Mouse (Mus musculus): ENCODE measurements at regions not wholly inside any gene's neighbourhood (a gene's known extent, or its start where the extent isn't known, plus 50 kb on each side); places are given as distances from the start of the nearest gene placed in this dataset.

GRCm38 (mm10) chr1:150160314-150160713 lies 60.5 kb downstream of the Ptgs2 start:
- no peaks in the 10 kb centered on the region for H3K4me1 ChIP-seq (ENCODE audit: control insufficient read depth, insufficient read depth, low read length)
- TF ChIP-seq CTCF (IDR thresholded peaks at IDR 0.05; ENCODE audit: extremely low read depth, insufficient read depth, low read length) = no peak
- TF ChIP-seq POLR2A (IDR thresholded peaks at IDR 0.05; ENCODE audit: extremely low read depth, insufficient read depth, low read length) = no peak
- H3K4me3 ChIP-seq (ENCODE audit: insufficient read depth, low read length) = no peak overlapping the region
- H3K27ac ChIP-seq (ENCODE audit: insufficient read depth, low read length) = no peak overlapping the region

GRCm38 (mm10) chr1:150164890-150165596 lies 65.2 kb downstream of the Ptgs2 start:
- no peak for TF ChIP-seq CTCF (IDR thresholded peaks at IDR 0.05; ENCODE audit: extremely low read depth, insufficient read depth, low read length)
- no peak for TF ChIP-seq POLR2A (IDR thresholded peaks at IDR 0.05; ENCODE audit: extremely low read depth, insufficient read depth, low read length)
- Histone ChIP-seq H3K4me3 (ENCODE audit: insufficient read depth, low read length) (no peak overlapping the region; the same call in 1 of the 2 replicates), H3K4me1 (ENCODE audit: control insufficient read depth, insufficient read depth, low read length) (no peaks in the 10 kb centered on the region), H3K27ac (ENCODE audit: insufficient read depth, low read length) (no peak overlapping the region)

- TF ChIP-seq POLR2A (IDR thresholded peaks at IDR 0.05; ENCODE audit: extremely low read depth, insufficient read depth, low read length) (no peak), CTCF (IDR thresholded peaks at IDR 0.05; ENCODE audit: extremely low read depth, insufficient read depth, low read length) (no peak)
- H3K4me3 ChIP-seq (ENCODE audit: insufficient read depth, low read length) = no peak overlapping the region
- H3K4me1 ChIP-seq (ENCODE audit: control insufficient read depth, insufficient read depth, low read length) = no peaks in the 10 kb centered on the region
- H3K27ac ChIP-seq (ENCODE audit: insufficient read depth, low read length) = no peak overlapping the region
These were observed 65.8 kb downstream of the Ptgs2 start for GRCm38 (mm10) chr1:150165597-150165973.

GRCm38 (mm10) chr1:150167172-150167571 lies 67.3 kb downstream of the Ptgs2 start:
- H3K4me1 ChIP-seq (ENCODE audit: control insufficient read depth, insufficient read depth, low read length) = no peaks in the 10 kb centered on the region
- no peak overlapping the region for H3K27ac ChIP-seq (ENCODE audit: insufficient read depth, low read length)
- TF ChIP-seq CTCF (IDR thresholded peaks at IDR 0.05; ENCODE audit: extremely low read depth, insufficient read depth, low read length) = no peak
- no peak for TF ChIP-seq POLR2A (IDR thresholded peaks at IDR 0.05; ENCODE audit: extremely low read depth, insufficient read depth, low read length)
- no peak overlapping the region for H3K4me3 ChIP-seq (ENCODE audit: insufficient read depth, low read length)

GRCm38 (mm10) chr1:150174204-150174603 lies 74.4 kb downstream of the Ptgs2 start:
- Histone ChIP-seq H3K4me3 (ENCODE audit: insufficient read depth, low read length) (no peak overlapping the region), H3K4me1 (ENCODE audit: control insufficient read depth, insufficient read depth, low read length) (no peaks in the 10 kb centered on the region), H3K27ac (ENCODE audit: insufficient read depth, low read length) (no peak overlapping the region)
- TF ChIP-seq POLR2A (IDR thresholded peaks at IDR 0.05; ENCODE audit: extremely low read depth, insufficient read depth, low read length) (no peak), CTCF (IDR thresholded peaks at IDR 0.05; ENCODE audit: extremely low read depth, insufficient read depth, low read length) (no peak)

GRCm38 (mm10) chr1:150177029-150177740 lies 77.4 kb downstream of the Ptgs2 start:
- Histone ChIP-seq H3K27ac (ENCODE audit: insufficient read depth, low read length) (no peak overlapping the region), H3K4me3 (ENCODE audit: insufficient read depth, low read length) (no peak overlapping the region), H3K4me1 (ENCODE audit: control insufficient read depth, insufficient read depth, low read length) (no peaks in the 10 kb centered on the region)
- no peak for TF ChIP-seq POLR2A (IDR thresholded peaks at IDR 0.05; ENCODE audit: extremely low read depth, insufficient read depth, low read length)
- TF ChIP-seq CTCF (IDR thresholded peaks at IDR 0.05; ENCODE audit: extremely low read depth, insufficient read depth, low read length) = no peak

- Histone ChIP-seq H3K4me3 (ENCODE audit: insufficient read depth, low read length) (no peak overlapping the region), H3K27ac (ENCODE audit: insufficient read depth, low read length) (no peak overlapping the region), H3K4me1 (ENCODE audit: control insufficient read depth, insufficient read depth, low read length) (no peaks in the 10 kb centered on the region)
- TF ChIP-seq POLR2A (IDR thresholded peaks at IDR 0.05; ENCODE audit: extremely low read depth, insufficient read depth, low read length) = no peak
- TF ChIP-seq CTCF (IDR thresholded peaks at IDR 0.05; ENCODE audit: extremely low read depth, insufficient read depth, low read length) = no peak
These were observed 102.2 kb downstream of the Ptgs2 start for GRCm38 (mm10) chr1:150202022-150202421.

GRCm38 (mm10) chr1:150212454-150212853 lies 106.8 kb upstream of the Pdc start:
- H3K4me3 ChIP-seq (ENCODE audit: insufficient read depth, low read length) = no peak overlapping the region
- H3K27ac ChIP-seq (ENCODE audit: insufficient read depth, low read length) = no peak overlapping the region
- H3K4me1 ChIP-seq (ENCODE audit: control insufficient read depth, insufficient read depth, low read length) = no peaks in the 10 kb centered on the region
- no peak for TF ChIP-seq POLR2A (IDR thresholded peaks at IDR 0.05; ENCODE audit: extremely low read depth, insufficient read depth, low read length)

- TF ChIP-seq POLR2A (IDR thresholded peaks at IDR 0.05; ENCODE audit: extremely low read depth, insufficient read depth, low read length) (no peak), CTCF (IDR thresholded peaks at IDR 0.05; ENCODE audit: extremely low read depth, insufficient read depth, low read length) (no peak)
- Histone ChIP-seq H3K27ac (ENCODE audit: insufficient read depth, low read length) (no peak overlapping the region), H3K4me3 (ENCODE audit: insufficient read depth, low read length) (no peak overlapping the region), H3K4me1 (ENCODE audit: control insufficient read depth, insufficient read depth, low read length) (no peaks in the 10 kb centered on the region)
These were observed 102.5 kb upstream of the Pdc start for GRCm38 (mm10) chr1:150216672-150217071.

- TF ChIP-seq CTCF (IDR thresholded peaks at IDR 0.05; ENCODE audit: extremely low read depth, insufficient read depth, low read length) (no peak), POLR2A (IDR thresholded peaks at IDR 0.05; ENCODE audit: extremely low read depth, insufficient read depth, low read length) (no peak)
- no peak overlapping the region for H3K27ac ChIP-seq (ENCODE audit: insufficient read depth, low read length)
- no peaks in the 10 kb centered on the region for H3K4me1 ChIP-seq (ENCODE audit: control insufficient read depth, insufficient read depth, low read length)
- no peak overlapping the region for H3K4me3 ChIP-seq (ENCODE audit: insufficient read depth, low read length)
These were observed 100.4 kb upstream of the Pdc start for GRCm38 (mm10) chr1:150218802-150219201.

Measured in cortical plate, adult 2 months (tissue).